Mouse (Mus musculus) spleen, adult 2 months (tissue): ENCODE measurements at regions not wholly inside any gene's neighbourhood (a gene's known extent, or its start where the extent isn't known, plus 50 kb on each side); places are given as distances from the start of the nearest gene placed in this dataset.

Source experiments
- CTCF ChIP-seq: fragments of 200-500 bp; IDR thresholded peaks from 2 replicates; pipeline ENCODE4 v1.5.1; 2011; ENCODE audit warnings: mild to moderate bottlenecking, inconsistent platforms; ENCODE audit not compliant: insufficient read depth, insufficient read length, insufficient replicate concordance; ENCODE audit errors: extremely low read depth
- POLR2A ChIP-seq: fragments of 200-500 bp; IDR thresholded peaks from 2 replicates; pipeline ENCODE4 v1.6.1; 2011; ENCODE audit warnings: low read depth, low read length, inconsistent platforms

- no peak for TF ChIP-seq POLR2A
- TF ChIP-seq CTCF, result no peak
Observed at GRCm38 (mm10) chr6:8898268-8898667, 50.0 kb upstream of the Nxph1 start.
